Mouse (Mus musculus) neutrophil, adult 65 days (primary cell): ENCODE measurements around the gene 1700007K13Rik. TPM values are rescaled to one million over a fixed set of nuclear protein-coding genes. Genes with fewer than 3 reads are reported as not detected.

Experiments used
- total RNA-seq: library from RNA; stranded (reverse); gene quantifications from 2 replicates; pipeline ENCODE4 v1.2.4, GENCODE M21; 2023

The 1700007K13Rik gene
- not detected in 2 replicates for total RNA-seq

DNA sequence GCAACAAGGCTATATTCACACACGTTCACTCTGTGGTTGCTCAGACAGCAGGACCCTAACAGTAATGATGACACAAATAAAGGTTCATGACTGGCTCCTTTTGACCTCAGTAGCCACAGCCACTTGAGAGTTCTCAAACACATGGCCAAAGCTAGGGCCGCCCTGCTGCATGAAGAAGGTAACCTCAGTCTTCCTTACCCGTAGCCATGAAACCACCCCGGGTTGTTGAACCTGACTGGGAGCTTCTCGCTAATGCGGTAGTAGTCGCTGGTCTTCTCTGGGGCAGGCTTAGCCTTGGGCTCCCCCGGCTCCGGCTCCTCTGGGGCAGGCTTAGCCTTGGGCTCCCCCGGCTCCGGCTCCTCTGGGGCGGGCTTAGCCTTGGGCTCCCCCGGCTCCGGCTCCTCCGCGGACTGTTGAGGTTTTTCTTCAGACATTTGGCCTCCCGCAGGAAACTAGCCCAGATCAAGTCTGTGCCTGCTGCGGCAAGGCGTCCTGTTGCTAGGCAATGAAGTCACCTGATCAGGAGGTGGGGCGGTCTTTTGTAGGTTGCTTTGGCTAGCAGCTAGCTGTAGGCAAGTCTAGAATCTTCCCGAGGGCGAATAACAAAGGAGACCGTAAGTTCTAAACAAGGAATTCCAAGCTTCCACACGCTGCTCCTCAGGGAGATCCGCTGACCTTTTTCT lies at the start of gene 1700007K13Rik:
Gene 1700007K13Rik (minus strand): TSS at position 497 of the 683 bp plus-strand sequence.

GRCm38 (mm10) chr2:28512798-28513401 lies 46.8 kb upstream of the 1700007K13Rik start, which contains the start of gene Ralgds:
Gene Ralgds (plus strand): TSS chr2:28513125.

DNA sequence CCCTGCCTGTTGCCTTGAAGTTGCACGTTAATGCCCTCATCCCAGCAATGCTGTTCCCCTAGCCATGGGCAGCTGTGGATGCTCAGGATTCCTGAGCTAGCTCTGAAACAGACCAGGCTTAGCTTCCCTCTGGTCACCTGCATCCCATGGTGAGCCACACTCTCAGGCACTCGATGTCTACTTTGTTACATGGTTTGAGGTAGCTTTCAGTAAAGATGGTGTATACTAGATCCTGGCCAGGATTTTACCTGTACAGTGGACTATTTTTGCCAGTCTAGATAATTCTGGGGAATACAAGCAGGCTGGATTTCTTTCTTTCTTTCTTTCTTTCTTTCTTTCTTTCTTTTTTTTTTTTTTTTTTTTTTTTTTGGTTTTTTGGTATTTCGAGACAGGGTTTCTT lies 39.7 kb upstream of the 1700007K13Rik start, which contains the start of gene Gm10134:
Gene Gm10134 (plus strand): TSS at position 301 of the 400 bp plus-strand sequence.

DNA sequence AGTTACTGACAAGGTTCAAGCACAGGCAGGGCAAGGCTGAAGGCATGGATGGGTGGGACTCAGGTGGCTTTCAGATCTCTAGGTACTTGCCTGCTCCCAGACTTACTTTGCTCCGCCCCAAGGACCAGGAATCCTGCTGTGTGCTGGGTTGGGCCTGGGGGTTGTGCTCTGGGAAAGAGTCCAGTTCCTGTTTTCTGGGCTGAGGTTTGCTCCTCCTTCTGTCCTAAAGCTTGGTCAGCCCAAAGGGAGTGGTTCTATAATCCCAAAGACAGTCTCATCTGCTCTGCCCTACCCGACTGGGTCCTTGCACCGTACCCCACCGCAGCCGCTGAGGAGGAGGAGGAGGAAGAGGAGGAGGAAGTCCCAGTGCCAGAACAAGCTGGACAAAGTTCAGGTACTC lies 30.5 kb upstream of the 1700007K13Rik start, which contains the start of gene Gbgt1:
Gene Gbgt1 (plus strand): TSS at position 221 of the 400 bp plus-strand sequence.

GRCm38 (mm10) chr2:28467860-28468485 lies 1.8 kb upstream of the 1700007K13Rik start, which contains the start of gene Mrps2:
Gene Mrps2 (plus strand): TSS chr2:28468066.

DNA sequence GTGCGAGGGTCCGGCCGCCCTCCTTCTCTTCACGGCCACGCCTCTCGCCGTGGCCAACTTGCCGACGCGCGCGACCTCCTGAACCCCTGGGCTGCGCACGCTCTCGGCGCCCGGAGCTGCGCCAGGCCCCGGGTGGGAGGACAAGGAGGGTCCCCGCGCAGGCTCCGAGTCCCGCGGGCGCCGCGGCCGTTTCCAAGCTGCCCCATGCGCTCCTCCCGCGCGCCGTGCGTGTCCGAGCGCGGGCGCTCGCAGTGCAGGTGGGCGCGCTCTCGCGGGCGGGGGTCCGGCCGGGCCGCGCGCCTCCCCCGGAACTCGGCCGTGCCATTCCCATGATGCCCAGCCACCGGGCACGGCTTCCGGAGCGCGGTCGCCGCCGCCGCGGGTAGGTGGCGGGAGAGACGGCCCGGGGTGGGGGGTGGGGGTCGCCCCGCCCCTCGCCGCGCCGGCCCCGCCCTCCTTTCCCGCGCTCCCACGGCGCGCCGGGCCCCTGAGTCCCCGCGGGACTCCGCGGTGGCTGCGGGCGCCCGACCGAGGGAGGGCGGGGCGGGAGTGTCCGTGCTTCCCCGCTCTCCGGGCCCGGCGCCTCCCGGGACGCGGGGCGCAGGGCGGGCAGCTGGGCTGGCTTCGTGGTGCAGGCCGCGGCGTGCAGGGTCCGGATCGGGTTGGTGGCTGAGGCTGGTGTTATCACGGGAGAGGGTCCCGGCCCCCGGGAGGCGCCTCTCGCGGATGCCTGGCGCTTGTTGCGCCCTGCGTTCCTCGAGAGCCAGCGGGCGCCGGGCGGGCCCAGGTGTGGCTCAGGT lies 19.4 kb downstream of the 1700007K13Rik start, which contains the start of gene Ppp1r26:
Gene Ppp1r26 (plus strand): TSS at position 286 of the 800 bp plus-strand sequence.

Other genes starting within 250 kb of the 1700007K13Rik start
- 0.41 TPM in 1 of 2 replicates, not detected in the other for gene Ppp1r26, start 19.5 kb downstream of the 1700007K13Rik start, total RNA-seq
- 10.8 and 11.1 TPM in 2 replicates for gene Mrps2, start 1.7 kb upstream of the 1700007K13Rik start, total RNA-seq
- 3.6 and 3.7 TPM in 2 replicates for gene Gbgt1, start 30.6 kb upstream of the 1700007K13Rik start, total RNA-seq
- 1.5 TPM in 1 of 2 replicates, not detected in the other for gene Gm10134, start 39.8 kb upstream of the 1700007K13Rik start, total RNA-seq
- gene Ralgds, start 46.8 kb upstream of the 1700007K13Rik start, total RNA-seq: 128 and 156 TPM in 2 replicates
- not detected in 2 replicates for gene Cel, start 97.1 kb upstream of the 1700007K13Rik start, total RNA-seq
- gene Gtf3c5, start 117.4 kb upstream of the 1700007K13Rik start, total RNA-seq: 16.2 and 18.6 TPM in 2 replicates
- gene Gfi1b, start 155.7 kb upstream of the 1700007K13Rik start, total RNA-seq: 5.5 and 6.3 TPM in 2 replicates
- 32.7 and 44.4 TPM in 2 replicates for gene Tsc1, start 174.9 kb upstream of the 1700007K13Rik start, total RNA-seq
- 11.9 and 16.3 TPM in 2 replicates for gene Spaca9, start 233.4 kb upstream of the 1700007K13Rik start, total RNA-seq
- gene Ak8, start 233.8 kb upstream of the 1700007K13Rik start, total RNA-seq: 2.2 and 5.0 TPM in 2 replicates